Mouse (Mus musculus): ENCODE data around the gene 8030411F24Rik.
"Not testable (repeated sequence)": the region's sequence is repeated elsewhere in the genome, so short reads cannot be mapped to it uniquely, and the experiment has no call there.

Gene 8030411F24Rik

DNA sequence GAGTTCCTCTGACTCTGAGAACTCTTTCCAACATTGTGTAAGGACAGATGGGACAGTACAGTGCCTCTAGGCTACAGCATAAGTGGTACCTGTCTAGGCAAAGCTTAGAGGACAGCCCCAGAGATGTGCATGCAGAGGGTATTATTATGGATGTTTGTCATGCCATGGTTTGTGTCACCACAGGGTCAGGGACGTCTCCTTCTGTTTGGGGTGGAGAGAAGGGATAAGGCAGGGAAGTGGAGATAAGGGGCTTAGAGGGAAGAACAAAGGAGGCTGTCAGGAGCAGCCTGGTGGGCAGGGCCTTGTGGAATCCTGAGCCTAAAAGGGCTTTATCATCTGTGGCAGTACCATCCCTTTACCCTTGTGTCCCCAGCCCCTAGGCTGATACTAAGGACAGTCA, at the start of gene 8030411F24Rik:
TSS of gene 8030411F24Rik (plus strand) at position 301 of the 400 bp plus-strand sequence.
- DNase-seq = no peak

DNA sequence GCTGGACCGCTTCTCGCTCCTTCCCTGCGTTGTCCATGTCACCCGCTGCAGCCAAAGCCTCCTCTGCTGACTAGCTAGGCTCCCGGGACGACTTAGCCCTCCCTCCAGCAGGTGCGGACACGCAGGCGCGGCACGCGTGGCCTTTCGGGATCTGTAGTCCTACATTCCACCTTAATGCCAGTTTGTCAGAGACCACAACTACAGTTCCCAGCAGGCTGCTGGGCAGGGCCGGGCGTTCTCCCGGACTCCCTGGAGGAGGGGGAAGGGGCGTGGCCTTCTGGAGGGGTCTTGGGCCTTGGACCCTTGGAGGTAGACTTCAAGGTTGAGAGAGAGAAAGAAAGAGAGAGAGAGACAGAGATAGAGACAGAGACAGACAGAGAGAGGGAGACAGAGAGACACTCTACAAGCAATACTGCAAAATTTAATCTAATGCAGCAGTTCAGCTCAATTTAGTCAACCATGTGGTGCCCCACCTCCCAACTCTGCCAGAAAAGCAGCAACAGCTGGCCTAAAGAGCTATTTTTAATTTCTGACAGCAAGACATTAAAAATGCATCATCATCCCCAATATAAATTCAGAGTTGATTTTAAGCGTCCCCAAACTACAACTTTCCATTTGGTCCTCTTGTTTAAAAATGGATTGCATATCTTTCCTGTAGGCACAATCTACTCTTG, 49.3 kb upstream of the 8030411F24Rik start, which contains the start of gene Napb:
TSS of gene Napb (minus strand) at position 141 of the 674 bp plus-strand sequence.
- peak; percentile 83 for DNase-seq

DNA sequence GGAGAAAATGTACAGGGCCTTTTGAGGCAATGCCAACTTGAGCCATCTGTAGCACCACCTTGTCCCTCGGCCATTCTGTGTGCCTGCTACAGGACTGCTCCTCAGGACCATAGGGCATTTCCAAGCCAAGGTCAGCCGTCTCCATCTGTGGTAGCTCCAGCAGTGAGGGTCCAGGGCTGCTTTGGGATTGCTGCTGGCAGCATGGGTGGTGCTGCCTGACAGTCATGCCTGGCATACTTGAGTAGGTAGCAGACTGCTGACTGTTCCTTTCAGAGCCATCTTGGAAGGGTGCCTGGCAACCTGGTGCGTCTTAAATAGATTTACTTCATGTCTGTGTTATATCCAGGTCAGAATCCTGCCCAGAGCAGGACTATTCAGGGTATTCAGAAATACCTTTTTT, 38.8 kb upstream of the 8030411F24Rik start:
- DNase-seq = no peak

DNA sequence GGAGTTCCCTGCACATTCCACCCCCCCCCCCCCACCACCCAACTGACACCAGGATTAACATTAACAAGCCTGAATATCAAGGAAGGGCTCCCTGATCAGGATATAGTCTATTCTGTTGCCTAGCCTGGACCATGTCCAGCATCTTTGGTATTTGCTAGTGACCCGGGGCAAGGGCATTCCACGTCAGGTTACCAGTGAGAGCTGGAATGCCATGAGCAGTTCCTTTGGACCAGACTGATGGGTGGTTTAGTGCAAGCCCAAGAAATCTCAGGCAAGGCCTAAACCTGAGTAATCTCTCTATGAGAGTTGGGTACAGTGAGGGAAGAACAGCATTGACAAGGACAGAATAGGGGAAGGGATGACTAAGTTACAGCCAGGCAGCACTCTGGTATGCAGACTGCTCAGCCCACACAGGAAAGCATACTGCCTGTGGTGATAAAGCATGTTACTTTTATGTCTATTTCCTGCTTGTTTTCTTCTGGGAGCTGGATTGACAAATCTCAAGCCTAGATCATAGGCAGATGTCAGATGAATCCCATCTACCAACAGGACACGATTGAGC, 37.9 kb upstream of the 8030411F24Rik start:
- DNase-seq = no peak

DNA sequence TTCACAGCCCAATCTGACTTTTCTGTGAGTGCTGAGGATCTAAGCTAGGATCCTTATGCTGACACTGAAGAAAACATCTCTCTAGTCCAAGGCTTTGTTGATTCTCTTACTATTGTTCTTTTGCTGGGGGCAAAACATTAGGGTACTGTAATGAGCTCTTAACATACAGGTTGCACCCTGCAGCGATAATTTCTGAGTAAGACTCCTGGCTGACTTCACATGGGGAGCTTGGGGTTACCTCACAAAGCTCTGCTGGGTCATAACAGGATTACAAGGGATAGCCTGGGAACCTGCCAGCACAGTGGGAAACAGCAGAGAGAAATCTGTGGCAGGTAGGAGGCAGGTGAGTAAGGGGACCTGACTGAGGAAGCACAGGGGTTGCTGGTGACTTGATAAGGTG, 31.8 kb upstream of the 8030411F24Rik start, which contains the start of gene Cstl1:
TSS of gene Cstl1 (plus strand) at position 301 of the 400 bp plus-strand sequence.
- no peak for DNase-seq

DNA sequence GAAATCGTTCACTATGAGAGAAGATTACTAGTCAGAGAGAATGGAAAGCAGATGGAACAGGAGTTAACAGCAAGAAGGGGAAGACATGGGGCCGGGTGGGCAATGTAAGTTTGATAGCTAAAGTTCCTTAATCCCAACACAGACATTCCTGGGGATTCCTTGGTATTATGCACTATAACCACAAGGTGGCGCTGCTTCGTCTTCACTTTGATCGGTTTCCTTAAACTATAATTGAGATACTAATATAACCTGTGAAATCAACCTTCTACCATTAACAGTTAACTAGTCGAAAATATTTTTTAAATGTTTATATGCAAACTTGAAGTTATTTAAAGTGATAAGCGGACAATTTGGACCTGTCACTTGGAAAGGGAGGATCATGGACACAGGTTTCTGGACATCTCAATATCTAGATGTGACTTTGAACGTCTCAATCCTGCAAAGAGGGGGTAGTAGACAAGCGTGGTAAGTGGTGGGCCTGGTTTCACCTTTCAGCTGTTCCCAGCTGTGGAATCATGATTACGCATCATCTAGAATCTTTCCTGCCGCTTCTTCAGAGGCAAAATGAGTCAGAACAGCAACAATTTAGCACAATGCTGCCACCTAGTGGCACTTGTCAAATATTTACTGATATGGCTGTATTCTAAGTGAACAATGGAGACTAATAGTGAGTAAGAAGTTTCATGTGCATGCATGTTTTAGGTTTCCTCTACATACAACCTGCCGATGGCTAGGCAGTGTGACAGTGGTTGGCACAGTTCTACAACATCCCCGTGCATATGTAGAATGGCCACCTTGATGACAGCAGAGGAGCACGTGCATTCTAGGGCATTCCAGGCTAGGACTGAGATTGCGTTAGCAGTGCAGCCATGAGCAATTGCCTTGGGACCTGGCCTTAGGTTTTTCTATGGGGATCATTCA, 29.7 kb upstream of the 8030411F24Rik start:
- peak; percentile 74 for DNase-seq

DNA sequence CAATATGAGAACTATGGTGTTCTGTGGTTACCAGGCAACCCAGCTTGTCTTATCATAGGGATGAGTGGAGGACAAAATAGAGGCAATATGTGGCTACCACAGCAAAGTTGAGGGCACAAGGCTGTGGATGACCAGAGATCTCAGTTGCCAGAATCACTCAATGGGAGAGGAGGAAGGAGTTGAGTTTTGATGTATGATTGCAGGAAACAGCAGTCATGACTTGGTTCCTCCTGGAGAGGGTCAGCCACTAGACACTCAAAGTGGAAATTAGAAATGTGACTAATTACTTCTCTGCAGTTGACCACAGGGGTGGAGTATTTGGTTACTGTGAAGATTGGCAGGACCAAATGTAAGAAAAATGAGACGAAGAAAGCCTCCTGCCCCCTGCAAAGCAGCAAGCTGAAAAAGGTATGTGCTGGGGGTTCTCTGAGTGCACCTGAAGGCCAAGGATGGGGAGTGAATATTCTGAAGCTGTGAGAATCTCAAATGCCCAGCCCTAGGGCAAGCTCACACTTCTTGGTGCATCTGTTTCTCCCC, 27.4 kb upstream of the 8030411F24Rik start:
- no peak for DNase-seq

DNA sequence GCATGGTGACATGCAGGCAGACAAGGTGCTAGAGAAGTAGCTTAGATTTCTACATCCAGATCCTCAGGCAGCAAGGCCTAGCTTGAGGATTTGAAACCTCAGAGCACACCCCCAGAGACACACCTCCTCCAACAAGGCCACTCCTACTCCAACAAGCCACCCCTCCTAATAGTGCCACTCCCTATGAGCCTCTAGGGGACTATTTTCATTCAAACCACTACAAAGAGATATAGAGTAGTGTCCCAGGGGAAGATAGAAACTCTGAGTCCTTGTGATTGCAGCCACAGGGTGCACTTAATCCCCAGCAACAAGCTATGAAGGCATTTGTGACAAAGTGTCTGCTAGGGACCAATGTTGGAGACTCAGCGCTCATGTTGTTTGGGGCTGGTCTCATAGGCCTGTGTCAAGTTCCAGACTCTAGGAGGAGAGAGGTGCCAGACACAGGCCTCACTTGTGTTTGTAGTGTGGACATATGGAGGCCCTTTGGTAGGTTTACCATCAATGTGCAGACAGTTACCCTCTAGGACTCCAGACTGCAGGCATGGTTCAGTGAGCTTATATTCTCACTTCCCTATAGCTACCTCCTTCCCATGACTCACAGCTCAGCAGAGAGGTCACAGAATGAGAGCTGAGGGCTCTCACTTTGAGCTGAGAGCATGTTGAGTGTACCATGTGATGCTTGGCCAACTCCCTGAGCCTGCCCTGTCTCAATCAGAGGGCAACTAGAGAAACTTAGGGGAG, 18.0 kb upstream of the 8030411F24Rik start:
- no peak for DNase-seq

DNA sequence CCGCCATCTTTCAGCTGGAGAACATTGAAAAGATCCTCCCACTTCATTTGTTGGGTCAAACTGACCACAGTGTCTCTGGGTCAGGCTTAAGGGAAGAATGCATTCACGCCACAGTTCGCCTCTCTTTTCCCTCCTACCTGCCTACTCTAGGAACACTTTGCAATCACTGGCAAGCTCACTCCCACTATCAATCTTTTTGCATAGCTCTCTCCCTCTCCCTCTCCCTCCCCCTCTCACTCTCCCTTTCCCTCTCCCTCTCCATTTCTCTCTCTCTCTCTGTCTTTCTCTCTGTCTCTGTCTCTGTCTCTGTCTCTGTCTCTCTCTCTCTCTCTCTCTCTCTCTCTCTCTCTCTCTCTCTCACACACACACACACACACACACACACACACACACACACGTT, 10.4 kb upstream of the 8030411F24Rik start, which contains the start of gene Cst11:
TSS of gene Cst11 (minus strand) at position 101 of the 400 bp plus-strand sequence.
- not testable (repeated sequence) for DNase-seq

DNA sequence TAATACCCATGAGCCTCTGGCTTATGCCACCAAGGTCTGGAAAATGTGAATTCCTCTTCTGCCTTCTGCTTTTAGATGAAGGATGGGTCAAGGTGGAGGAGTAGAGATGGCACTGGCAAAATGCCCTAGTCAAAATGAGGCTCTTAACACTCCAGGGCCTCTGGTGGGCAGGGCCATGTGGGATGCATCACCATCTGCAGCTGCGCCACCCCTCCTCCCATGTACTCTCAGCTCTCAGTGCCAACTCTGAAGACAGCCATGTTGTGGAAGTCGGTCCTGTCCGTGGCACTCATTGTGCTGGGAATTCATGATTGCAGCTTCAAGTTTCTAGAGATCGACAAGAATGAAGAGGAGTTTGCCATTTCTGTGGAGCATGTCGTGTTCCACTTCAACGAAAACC, 7.3 kb downstream of the 8030411F24Rik start, which contains the start of gene Cst12:
TSS of gene Cst12 (plus strand) at position 220 of the 400 bp plus-strand sequence.
- DNase-seq = no peak

DNA sequence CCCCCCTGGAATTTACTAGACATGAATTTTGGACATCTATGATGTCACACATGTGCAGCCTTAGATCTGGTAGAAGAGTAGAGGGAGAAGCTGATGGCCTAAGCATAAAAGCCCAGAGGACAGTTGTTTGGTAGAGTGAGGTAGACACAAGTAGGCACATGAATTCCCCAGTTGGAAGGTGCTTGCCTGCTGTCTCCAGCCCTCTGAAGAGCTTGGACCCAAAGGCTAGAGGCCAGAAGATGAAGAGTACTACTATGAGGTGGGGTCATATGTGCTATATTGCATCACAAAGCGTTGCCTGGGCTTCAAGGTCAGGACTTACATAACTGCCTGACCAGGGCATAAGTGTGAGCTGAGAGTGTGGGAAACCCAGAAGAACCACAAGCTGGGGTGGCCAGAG, 16.7 kb downstream of the 8030411F24Rik start, which contains the start of gene Cst8:
TSS of gene Cst8 (plus strand) at position 301 of the 400 bp plus-strand sequence.
- DNase-seq = no peak

DNA sequence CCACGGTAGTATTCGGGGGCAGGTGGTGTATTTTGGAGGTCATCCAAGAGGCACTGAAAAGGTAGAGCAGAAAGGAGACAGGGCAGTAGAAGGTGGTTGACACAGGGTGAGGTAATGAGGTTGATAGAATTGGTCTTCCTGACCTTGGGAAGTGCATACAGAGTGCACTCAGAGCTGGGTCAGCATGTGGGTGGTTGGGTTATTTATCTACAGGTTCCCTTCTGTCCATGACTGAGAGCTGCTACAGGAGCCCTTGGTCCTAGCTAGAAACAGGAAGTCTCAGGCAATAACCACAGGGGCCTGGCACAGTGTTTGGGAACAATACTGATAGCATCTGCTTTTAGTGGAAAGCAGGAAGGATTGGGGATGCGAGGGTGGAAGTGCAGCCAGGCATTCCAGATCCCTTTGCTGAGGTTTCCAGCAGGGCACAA, 19.7 kb downstream of the 8030411F24Rik start:
- DNase-seq = no peak

DNA sequence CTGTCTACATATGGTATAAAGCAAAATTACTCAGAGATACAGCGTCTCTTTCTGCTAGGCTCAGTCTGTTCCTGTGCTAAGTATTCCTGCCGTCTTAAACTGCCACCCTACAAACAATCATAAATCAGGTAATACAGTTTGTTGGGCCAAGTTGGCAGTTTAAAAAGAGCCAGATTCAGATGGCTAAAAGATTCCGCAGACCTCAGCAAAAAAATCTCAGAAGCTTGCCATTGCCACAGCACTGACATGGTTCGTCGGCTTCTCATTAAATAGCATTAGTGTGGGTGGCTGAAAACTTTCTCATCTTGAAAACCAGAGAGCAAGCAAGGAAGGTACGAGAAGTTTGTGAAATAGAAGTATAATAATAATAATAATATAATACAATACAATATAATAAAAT, 24.9 kb downstream of the 8030411F24Rik start:
- DNase-seq = no peak

DNA sequence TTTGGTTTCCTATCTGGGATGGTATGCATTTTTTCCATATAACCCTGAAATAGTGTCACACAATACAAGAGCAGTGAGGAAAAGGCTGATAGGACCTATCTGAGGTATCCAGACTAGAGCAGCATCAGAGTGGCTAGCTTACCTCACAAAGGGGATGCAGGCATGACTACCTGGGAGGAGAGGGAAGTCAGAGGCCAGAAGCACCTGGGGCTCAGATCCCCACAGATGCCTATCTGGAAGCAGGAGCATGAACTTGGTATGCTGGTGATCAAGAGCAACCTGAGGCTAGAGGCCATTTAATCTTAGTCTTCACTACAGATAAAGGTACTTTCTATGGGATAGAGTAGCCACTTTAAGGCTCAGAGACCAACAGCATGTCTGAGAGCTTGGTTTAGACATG, 38.1 kb downstream of the 8030411F24Rik start, which contains the start of gene Cst13:
TSS of gene Cst13 (plus strand) at position 173 of the 400 bp plus-strand sequence.
- no peak for DNase-seq

DNA sequence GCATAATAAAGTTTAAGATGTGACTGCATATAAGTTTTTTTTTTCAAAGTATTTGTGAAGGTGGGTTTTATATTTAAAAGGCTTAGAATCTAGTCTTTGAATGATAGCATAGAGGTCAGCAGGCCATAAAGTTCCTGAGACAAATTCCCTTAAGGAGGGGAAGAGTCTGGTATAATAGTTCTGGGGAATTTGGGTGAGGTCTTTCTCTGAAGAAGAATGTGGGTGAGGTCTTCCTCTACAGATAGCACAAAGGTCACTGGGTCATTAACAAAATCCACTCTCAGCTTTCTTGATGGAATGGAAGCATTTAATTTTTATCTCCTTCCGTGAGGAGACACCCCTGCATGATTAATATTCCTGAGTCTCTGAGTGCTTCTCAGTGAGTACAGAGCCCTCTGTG, 44.2 kb downstream of the 8030411F24Rik start:
- DNase-seq = no peak

DNA sequence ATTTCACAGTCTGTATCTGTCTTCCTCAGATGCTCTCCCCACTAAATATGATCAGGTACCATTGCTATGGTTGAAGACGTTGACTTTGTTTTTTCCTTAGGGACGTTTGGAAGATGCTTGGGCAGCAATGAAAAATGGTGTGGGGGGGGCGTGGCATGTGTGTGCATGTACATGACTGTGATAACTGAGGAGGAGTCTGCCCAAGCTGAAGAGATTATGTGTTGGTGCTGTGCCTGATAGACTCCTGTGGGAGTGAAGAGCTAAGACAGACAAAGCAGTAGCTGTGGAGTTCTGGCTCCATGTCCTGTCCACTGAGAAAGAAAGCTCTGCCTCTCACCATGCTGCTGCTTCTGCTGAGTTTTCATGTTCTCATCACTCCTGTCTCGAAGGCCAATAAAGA, 53.1 kb downstream of the 8030411F24Rik start, which contains the start of gene Cst9:
TSS of gene Cst9 (plus strand) at position 236 of the 400 bp plus-strand sequence.
- no peak for DNase-seq
